Mouse (Mus musculus) thymus, postnatal 10 days (tissue): Measurements from ENCODE around the gene Cfap44.

Source experiments
- DNase-seq, 2 experiments: peaks; one replicate each; pipeline ENCODE4 v3.0.0; 2021; ENCODE audit warnings: low spot score in 2 of 2

Cfap44 gene

GRCm38 (mm10) chr16:44496971-44497464 is 102.4 kb downstream of the Cfap44 start:
- DNase-seq, result no peak

- DNase-seq, result no peak
Measured at GRCm38 (mm10) chr16:44498447-44498846, 103.9 kb downstream of the Cfap44 start.

- no peak for DNase-seq
Measured at GRCm38 (mm10) chr16:44501783-44502182, 107.2 kb downstream of the Cfap44 start.

GRCm38 (mm10) chr16:44502325-44502724 is 107.7 kb downstream of the Cfap44 start:
- no peak for DNase-seq

- no peak for DNase-seq
Measured at GRCm38 (mm10) chr16:44502895-44503575, 108.4 kb downstream of the Cfap44 start.

- DNase-seq, result no peak
Measured at GRCm38 (mm10) chr16:44505243-44505642, 110.6 kb downstream of the Cfap44 start.

- no peak for DNase-seq
Measured at GRCm38 (mm10) chr16:44507027-44507929, 112.7 kb downstream of the Cfap44 start.

- DNase-seq, result no peak
Measured at GRCm38 (mm10) chr16:44508025-44508424, 113.4 kb downstream of the Cfap44 start.

- no peak for DNase-seq
Measured at GRCm38 (mm10) chr16:44508772-44509171, 114.2 kb downstream of the Cfap44 start.

- no peak for DNase-seq
Measured at GRCm38 (mm10) chr16:44509458-44510344, 115.1 kb downstream of the Cfap44 start.

- DNase-seq, result no peak
Measured at GRCm38 (mm10) chr16:44510521-44511213, 116.1 kb downstream of the Cfap44 start.

GRCm38 (mm10) chr16:44516498-44516897 is 121.9 kb downstream of the Cfap44 start:
- no peak for DNase-seq

GRCm38 (mm10) chr16:44523595-44523994 is 129.0 kb downstream of the Cfap44 start:
- DNase-seq, result no peak

- no peak for DNase-seq
Measured at GRCm38 (mm10) chr16:44526044-44526443, 131.4 kb downstream of the Cfap44 start.

GRCm38 (mm10) chr16:44526689-44527088 is 132.1 kb downstream of the Cfap44 start:
- no peak for DNase-seq

GRCm38 (mm10) chr16:44527218-44527905 is 132.8 kb downstream of the Cfap44 start:
- DNase-seq, result no peak

GRCm38 (mm10) chr16:44528955-44529354 is 134.4 kb downstream of the Cfap44 start:
- DNase-seq, result no peak

GRCm38 (mm10) chr16:44529691-44530090 is 135.1 kb downstream of the Cfap44 start:
- DNase-seq, result no peak

GRCm38 (mm10) chr16:44530191-44530590 is 135.6 kb downstream of the Cfap44 start:
- no peak for DNase-seq

GRCm38 (mm10) chr16:44530829-44531228 is 136.2 kb downstream of the Cfap44 start:
- DNase-seq, result no peak
